Mouse (Mus musculus) gonadal fat pad, adult 2 months (tissue): Measurements from ENCODE around the gene Zfp1. TPM values are rescaled to one million over a fixed set of nuclear protein-coding genes. Genes with fewer than 3 reads are reported as not detected.
"Not testable (repeated sequence)": the region's sequence is repeated elsewhere in the genome, so short reads cannot be mapped to it uniquely, and the experiment has no call there.

ENCODE experiments used
- DNase-seq: peaks from one replicate; pipeline ENCODE4 v3.0.0-alpha.2; 2012; ENCODE audit warnings: low read depth
- polyA plus RNA-seq: library from polyadenylated mRNA; depleted of rRNA; stranded (reverse); fragments of >200 nt; gene quantifications from 2 replicates; pipeline ENCODE4 v1.2.3, GENCODE M21; 2012

Gene Zfp1
- polyA plus RNA-seq, 1 experiment: 12.1 TPM

DNA sequence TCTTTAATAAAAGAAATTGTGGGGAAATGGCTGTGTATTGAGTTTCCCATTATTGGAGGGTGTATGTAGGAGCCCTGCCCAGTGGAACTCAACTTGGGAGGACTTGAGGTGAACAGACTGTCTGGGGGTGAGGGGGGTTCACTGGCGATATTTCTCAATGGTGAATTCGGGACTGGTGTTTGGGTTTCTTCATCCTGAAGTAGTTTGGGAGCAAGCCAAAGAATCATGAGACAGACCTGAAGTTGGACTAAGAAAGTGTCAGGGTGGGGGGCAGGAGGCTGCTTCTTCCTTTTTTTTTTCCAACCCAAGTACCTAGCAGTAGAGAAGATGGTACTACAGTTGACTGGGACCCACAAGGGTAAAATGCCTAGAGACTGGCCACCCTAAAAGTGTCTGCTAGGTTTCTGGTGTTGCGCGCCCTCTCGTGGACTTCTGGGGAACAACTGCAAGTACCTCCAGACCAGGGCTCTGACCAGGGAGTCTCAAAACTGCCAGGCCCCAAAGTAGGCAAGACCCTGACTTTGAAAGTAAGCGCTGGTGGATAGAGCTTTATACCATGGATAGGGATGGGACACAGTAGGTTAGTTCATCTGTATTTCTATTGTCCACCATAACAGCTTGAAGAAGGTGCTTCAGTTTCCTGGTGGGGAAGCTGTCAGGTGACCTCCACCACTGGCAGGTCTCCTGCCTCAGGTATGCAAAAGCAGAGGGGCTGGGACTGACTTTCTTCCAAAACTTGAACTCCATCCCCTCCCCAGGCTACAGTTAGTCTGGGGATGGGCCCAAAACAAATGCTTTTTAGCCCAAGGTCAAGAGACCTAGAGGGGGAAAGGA is 17.3 kb upstream of the Zfp1 start:
- DNase-seq: no peak

DNA sequence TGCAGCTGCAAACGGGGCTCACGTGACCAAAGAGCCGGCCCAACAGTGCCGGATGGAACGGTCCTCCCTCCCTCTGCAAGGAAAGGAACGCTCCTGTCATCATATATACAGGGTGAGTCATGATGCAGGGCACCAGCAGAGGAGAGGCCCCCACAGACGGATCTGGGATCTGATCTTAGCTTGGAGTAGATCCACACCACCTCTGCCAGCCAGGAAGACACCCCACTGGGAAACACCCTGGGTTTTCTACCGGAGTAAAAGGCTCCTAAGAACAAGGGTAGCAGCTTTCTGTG is 16.7 kb upstream of the Zfp1 start:
- no peak for DNase-seq

DNA sequence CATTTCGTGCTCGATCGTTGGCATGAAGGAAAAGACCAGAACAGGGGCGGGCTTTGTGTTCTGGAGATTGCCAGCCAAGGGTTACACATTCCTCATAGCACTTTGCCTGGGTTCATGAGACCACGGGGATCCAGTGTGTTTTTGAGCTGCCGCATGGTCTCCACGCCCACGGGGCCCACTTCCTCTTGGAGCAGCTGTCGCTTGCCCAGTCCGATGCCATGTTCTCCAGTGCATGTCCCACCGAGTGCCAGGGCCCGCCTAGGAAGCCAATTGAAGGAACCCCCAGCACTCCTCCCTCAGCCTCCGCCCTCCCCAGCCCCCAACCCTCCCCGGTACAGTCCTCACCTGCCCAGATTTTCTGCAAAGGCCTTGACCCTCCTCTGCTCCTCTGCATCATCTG is 16.3 kb upstream of the Zfp1 start:
- no peak for DNase-seq

DNA sequence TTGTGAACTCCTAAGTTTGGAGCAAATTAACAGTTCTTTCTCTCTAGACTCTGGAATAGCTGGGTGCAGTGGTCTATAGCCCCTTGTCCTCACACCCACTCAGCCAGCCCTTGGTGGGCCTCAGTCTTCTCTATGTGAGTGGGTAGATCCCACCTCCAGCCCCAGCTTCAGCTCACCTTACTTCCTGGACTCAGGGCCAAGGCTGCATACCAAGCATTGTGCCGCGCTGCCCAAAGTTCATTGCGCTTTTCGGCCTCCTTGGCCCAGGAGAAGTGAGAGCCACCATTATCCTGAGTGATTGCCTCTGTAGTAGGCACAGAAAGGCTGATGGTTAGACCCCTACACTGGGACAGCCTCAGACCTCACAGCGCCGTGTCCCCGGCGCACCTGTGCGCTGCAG is 15.3 kb upstream of the Zfp1 start:
- DNase-seq: no peak

GRCm38 (mm10) chr8:111628401-111628800 is 14.8 kb upstream of the Zfp1 start:
- no peak for DNase-seq

DNA sequence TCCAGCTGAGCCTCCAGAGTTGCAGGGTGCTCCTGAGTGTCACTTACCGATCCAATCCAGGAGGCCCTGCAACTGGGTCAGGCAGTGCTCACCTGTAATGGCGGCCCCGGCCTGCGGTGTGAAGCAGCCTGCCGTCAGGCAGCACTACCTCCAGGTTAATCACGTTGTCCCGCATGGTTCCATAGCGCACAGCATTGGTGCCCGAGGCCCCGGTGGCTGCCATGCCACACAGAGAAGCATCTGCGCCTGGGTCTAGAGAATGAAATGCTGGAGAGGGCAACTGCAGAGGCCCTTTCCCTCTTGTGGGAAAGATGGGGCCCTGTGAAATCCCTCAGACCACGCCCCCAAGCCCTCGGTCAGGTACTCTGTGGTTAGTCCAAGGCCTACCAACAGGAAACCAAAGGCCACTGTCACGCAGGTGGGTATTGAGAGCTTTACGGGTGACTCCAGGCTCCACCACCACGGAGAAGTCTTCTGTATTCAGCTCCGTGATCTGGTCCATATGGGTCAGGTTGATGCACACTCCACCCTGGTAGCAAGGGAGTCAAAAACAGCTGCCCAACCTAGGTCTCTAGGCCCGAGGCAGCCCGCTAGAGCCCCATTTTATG is 14.2 kb upstream of the Zfp1 start:
- DNase-seq: no peak

DNA sequence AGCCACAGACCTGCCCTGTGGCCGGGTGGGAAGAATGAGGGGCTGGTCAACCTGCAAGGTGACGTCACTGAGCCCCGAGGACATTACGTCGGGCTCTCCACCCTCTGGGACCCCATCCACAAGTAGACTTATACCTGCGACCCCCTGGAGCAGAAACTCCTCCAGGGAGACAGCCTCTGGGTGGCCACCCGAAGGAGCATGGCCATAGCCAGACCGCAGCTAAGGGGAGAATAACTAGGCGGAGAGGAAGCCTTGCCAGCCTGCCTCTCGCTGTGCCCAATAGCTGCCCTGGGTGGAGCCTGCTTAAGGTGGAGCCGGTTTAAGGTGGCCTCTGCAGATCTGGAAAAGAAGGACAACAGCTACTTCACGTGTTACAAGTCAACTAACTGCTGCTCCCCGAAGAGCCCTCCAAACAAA is 13.1 kb upstream of the Zfp1 start, which contains the start of gene Ldhd:
TSS of gene Ldhd (minus strand) at position 270 of the 417 bp plus-strand sequence.
- DNase-seq: no peak

DNA sequence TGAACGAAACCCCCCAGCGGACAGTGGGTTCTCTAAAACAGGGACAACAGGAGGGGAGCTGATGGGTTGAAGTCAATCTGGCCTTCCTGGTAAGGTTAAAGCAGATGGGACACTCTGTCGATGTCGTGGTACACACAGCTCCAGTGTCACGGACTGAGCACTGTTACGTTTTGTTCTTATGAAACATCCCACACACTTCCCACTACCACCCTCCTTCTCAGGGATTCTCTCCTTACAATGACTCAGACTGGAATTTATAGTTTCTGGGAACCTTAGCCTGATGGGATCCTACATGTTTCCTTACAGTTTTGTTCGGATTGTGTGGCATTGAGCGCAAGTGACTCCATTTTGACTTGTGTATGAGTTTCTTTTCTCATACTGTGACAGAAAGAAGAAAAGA is 11.6 kb upstream of the Zfp1 start:
- DNase-seq: no peak

- DNase-seq: no peak
Measured at GRCm38 (mm10) chr8:111632976-111633375, 10.2 kb upstream of the Zfp1 start.

GRCm38 (mm10) chr8:111638086-111638485 is 5.1 kb upstream of the Zfp1 start:
- no peak for DNase-seq

DNA sequence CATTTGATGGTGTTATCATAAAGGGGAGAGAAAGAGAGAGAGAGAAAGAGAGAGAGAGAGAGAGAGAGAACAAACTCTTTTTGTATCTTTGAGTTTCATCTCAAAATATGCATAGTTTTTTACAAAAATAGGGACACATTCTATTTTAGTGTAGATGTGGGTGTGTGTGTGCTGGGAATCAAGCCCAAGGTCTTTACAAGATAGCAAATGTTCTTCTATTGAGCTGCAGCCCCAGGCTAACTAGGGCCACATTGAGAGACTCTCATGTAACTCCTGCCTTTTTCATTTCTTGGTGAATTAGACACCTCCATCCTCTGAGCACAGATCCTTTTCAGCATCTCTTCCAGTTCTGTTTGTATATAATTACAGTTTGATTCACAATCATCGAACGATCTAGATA is 2.1 kb upstream of the Zfp1 start:
- DNase-seq: no peak

- DNase-seq: no peak
Measured at GRCm38 (mm10) chr8:111642496-111642895, 705 bp upstream of the Zfp1 start.

DNA sequence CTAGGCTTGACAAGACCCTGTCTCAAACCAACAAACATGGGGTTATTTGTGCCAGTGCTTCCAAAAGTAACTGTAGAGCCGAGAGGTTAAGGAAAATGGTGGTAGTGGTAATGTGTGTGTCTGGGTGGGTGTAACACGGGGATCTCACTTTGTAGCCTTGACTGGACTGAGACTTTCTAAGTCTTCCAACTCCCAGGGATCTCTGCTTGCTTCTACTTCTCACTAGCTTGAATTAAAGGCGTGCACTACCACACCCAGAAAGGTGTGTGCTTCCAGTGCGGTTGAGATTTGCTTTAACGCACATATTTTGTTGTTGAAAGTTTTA is 300 bp upstream of the Zfp1 start:
- no peak for DNase-seq

GRCm38 (mm10) chr8:111644286-111645051 is 1.3 kb downstream of the Zfp1 start:
- DNase-seq: not testable (repeated sequence)

DNA sequence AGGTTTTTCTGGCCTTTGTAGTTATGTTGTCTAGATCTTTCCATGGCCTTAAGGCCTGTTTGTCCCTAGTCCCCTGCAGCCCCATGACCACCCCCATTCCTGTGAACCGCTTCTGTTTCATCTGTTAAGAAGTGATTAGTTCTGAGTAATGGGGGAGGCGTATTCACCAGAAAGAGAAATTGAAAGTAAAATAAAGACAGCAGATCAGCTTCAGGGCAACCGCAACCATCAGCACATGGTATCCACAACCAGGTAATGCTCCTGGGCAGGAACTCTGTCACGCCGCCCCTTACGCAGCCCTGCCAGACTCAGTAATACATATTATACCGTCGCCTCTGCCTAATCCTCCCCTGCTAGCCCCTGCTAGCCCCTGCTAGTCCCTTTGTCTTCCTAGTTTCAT is 2.5 kb downstream of the Zfp1 start:
- DNase-seq: no peak

DNA sequence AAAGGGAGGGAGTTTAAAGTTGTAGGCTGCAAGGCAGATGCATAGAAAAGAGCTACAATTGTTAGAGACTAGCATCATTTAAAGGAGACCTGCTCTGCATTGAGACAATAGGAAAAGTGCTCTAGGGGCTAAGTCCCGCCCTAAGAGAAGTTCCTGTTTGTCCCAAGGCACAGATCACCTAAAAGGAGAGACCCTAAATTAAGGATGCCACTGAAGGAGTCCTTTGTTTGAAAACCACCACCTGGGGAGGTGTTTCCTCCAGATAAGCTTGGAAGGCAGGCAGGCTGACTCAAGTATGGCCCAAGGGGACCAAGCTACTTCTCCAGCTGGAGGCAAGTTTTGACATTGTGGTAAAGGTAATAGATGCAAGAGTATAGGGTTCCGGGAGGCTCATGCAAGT is 5.6 kb downstream of the Zfp1 start:
- no peak for DNase-seq

DNA sequence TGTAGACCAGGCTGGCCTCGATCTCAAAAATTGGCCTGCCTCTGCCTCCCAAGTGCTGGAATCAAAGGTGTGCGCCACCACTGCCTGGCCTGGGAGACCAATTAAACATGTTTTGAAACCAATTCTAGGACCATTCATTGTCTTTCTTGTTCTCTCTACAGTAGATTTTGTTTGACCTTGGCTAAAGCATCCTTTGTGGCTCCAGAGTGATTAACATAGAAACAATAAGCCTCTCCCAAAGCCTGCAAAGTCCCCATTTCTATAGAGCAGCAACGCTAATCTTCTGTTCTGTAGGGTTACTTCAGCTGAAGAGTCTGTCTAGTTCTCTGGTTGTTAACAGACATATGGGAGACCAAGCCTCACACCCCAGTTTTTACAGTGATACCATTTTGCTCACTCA is 7.5 kb downstream of the Zfp1 start:
- no peak for DNase-seq

DNA sequence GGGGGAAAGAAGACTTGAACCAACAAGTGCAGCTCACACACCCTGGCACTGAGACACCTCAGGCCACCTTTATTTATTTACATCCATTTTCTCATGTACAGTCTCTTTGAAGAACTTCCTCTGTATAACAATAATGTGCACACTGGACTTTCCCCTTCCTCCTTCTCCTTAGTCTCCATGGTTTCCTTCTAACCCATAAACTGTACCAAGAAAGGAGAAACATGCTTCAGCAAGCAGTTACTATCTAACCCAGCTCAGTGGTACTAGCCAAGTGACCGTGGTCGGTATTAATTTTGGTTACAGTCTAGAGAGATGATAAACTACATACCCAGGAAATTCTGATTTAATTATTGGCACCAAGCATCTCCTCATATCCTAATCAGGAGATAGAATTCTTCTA is 10.3 kb downstream of the Zfp1 start:
- no peak for DNase-seq

- no peak for DNase-seq
Measured at GRCm38 (mm10) chr8:111657312-111657854, 14.2 kb downstream of the Zfp1 start.

DNA sequence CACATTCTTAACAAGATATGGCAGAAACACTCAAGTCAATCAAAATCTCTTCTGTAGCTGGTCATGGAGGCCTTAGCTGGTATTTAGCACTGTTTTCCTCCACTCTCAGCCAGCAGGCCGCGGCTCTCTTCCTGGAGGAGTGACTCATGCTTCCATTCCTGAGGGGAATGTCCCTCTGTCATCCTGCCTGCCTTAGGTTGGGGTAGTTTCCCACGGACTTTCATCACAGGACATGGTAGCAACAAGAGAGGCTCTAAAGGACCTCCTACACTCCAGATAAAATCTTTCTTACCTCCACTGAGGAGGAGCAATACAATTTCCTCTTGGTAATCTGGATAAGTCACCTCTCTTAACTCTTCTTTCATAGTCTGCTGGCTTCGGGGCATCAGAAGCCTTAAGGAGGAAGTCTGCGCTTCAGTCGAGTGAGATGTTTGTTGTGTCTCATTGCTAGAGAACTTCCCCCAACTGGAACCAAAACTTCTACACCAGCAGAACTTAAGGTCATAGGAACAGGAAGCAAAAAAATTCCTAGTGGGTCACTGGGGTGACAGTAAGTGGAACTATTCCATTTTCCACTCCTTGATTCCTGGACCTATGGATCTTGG is 15.7 kb downstream of the Zfp1 start:
- peak; percentile 78 for DNase-seq

DNA sequence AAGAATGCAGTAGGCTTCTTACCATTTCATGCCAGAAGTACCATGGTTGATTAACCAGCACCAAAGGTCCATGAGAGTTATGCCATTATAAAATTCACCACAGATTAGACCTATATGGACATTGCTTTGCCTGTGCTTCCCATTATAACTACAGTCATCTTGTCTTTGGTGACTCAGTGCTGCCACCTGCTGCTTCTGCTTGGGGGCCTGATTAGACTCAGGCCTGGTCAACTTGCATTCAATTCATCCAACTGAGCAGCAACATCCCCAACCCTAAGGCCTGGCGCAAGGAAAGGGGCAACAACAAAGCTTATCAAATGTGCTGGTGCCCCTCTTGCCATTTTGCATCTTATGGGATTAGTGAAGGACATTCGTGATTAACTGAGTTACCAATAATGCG is 19.3 kb downstream of the Zfp1 start:
- no peak for DNase-seq

- no peak for DNase-seq
Measured at GRCm38 (mm10) chr8:111666751-111667150, 23.6 kb downstream of the Zfp1 start.
